Mouse (Mus musculus) CH12.LX (cell line): ENCODE data around the gene Skap2. TPM values are rescaled to one million over a fixed set of nuclear protein-coding genes. Genes with fewer than 3 reads are reported as not detected.

ENCODE experiments used
- DNase-seq: peaks from one replicate; pipeline ENCODE4 v3.0.0-alpha.2; 2013; ENCODE audit errors: extremely low read depth
- H3K27ac ChIP-seq: 2 replicates; pipeline ENCODE4 v1.5.1; 2012; ENCODE audit warnings: low read depth, mild to moderate bottlenecking, control low read depth, moderate library complexity; ENCODE audit not compliant: insufficient read depth
- H3K27me3 ChIP-seq: replicated peaks from 2 replicates; pipeline ENCODE3; 2012; ENCODE audit warnings: inconsistent platforms
- H3K36me3 ChIP-seq, 2 experiments: replicated peaks in 1 of 2; 2 replicates each; pipeline versions ENCODE3 to v1.6.1; 2012; ENCODE audit warnings: inconsistent platforms in 1 of 2, low read length in 1 of 2, mild to moderate bottlenecking in 1 of 2, mixed read lengths in 1 of 2, moderate library complexity in 1 of 2; ENCODE audit not compliant: control insufficient read depth in 1 of 2, insufficient read depth in 1 of 2
- H3K4me1 ChIP-seq, 2 experiments: 2 replicates each; pipeline ENCODE4 v1.6.1; 2012; ENCODE audit warnings: inconsistent platforms in 1 of 2, moderate library complexity in 1 of 2; ENCODE audit not compliant: insufficient read depth in 2 of 2, control insufficient read depth in 1 of 2
- H3K4me2 ChIP-seq: 2 replicates; pipeline ENCODE4 v1.6.1; 2012; ENCODE audit warnings: low read depth, mild to moderate bottlenecking, control low read depth; ENCODE audit not compliant: poor library complexity, insufficient read depth, severe bottlenecking
- H3K4me3 ChIP-seq, 3 experiments: fragments of 150-350 bp in 1 of 3; sonication (generic) in 1 of 3; replicated peaks in 1 of 3; 2 replicates each; pipeline versions ENCODE3 to v1.5.1; 2011 to 2012; ENCODE audit warnings: low read depth in 2 of 3, low read length in 2 of 3, mild to moderate bottlenecking in 2 of 3, moderate library complexity in 2 of 3, control low read depth in 1 of 3, improper control_type of control experiment in 1 of 3, inconsistent platforms in 1 of 3, mixed read lengths in 1 of 3; ENCODE audit not compliant: poor library complexity in 1 of 3
- H3K79me2 ChIP-seq: replicated peaks from 2 replicates; pipeline ENCODE4 v1.6.1; 2012; ENCODE audit warnings: mild to moderate bottlenecking, moderate library complexity; ENCODE audit not compliant: control insufficient read depth, poor library complexity, insufficient read depth, severe bottlenecking; ENCODE audit errors: extremely low read depth
- H3K9ac ChIP-seq: 2 replicates; pipeline ENCODE4 v1.6.1; 2012; ENCODE audit warnings: low read depth, mild to moderate bottlenecking, control low read depth, moderate library complexity; ENCODE audit not compliant: insufficient read depth
- H3K9me3 ChIP-seq: replicated peaks from 2 replicates; pipeline ENCODE3; 2012; ENCODE audit warnings: low read length, inconsistent platforms, mixed read lengths
- BHLHE40 ChIP-seq: IDR thresholded peaks from 2 replicates; pipeline ENCODE4 v1.6.1; 2011; ENCODE audit warnings: mild to moderate bottlenecking, low read depth, low read length, improper control_type of control experiment
- CHD2 ChIP-seq: IDR thresholded peaks from 2 replicates; pipeline ENCODE4 v1.6.1; 2011; ENCODE audit warnings: low read length, improper control_type of control experiment
- CTCF ChIP-seq, 2 experiments: IDR thresholded peaks in 1 of 2; conservative IDR thresholded peaks in 1 of 2; 2 replicates each; pipeline ENCODE4 v1.5.1; 2011 to 2012; ENCODE audit warnings: low read depth in 2 of 2, low read length in 2 of 2, improper control_type of control experiment in 1 of 2, inconsistent platforms in 1 of 2, mild to moderate bottlenecking in 1 of 2, moderate library complexity in 1 of 2
- E2F4 ChIP-seq: IDR thresholded peaks from 2 replicates; pipeline ENCODE4 v1.6.1; 2011; ENCODE audit warnings: low read depth, low read length, improper control_type of control experiment; ENCODE audit not compliant: insufficient replicate concordance
- ELF1 ChIP-seq: IDR thresholded peaks from 2 replicates; pipeline ENCODE4 v1.6.1; 2014; ENCODE audit warnings: low read depth, mild to moderate bottlenecking, inconsistent platforms, low read length, improper control_type of control experiment
- EP300 ChIP-seq: IDR thresholded peaks from 2 replicates; pipeline ENCODE4 v1.6.1; 2011; ENCODE audit warnings: low read length, improper control_type of control experiment
- GABPA ChIP-seq: IDR thresholded peaks from 2 replicates; pipeline ENCODE4 v1.6.1; 2012; ENCODE audit warnings: low read depth, low read length, improper control_type of control experiment, inconsistent platforms; ENCODE audit not compliant: insufficient replicate concordance
- HCFC1 ChIP-seq: IDR thresholded peaks from 2 replicates; pipeline ENCODE4 v1.6.1; 2012; ENCODE audit warnings: low read depth, mild to moderate bottlenecking, inconsistent platforms, low read length, improper control_type of control experiment
- KAT2A ChIP-seq: IDR thresholded peaks from 2 replicates; pipeline ENCODE4 v1.6.1; 2012; ENCODE audit warnings: low read length, improper control_type of control experiment, inconsistent platforms; ENCODE audit not compliant: insufficient replicate concordance
- MAFK ChIP-seq: IDR thresholded peaks from 2 replicates; pipeline ENCODE4 v1.6.1; 2011; ENCODE audit warnings: low read length, improper control_type of control experiment; ENCODE audit not compliant: insufficient replicate concordance
- MAX ChIP-seq: IDR thresholded peaks from 2 replicates; pipeline ENCODE4 v1.6.1; 2011; ENCODE audit warnings: low read length, improper control_type of control experiment
- MXI1 ChIP-seq: IDR thresholded peaks from 2 replicates; pipeline ENCODE4 v1.6.1; 2011; ENCODE audit warnings: mild to moderate bottlenecking, low read depth, low read length, improper control_type of control experiment
- NRF1 ChIP-seq: IDR thresholded peaks from 2 replicates; pipeline ENCODE4 v1.6.1; 2014; ENCODE audit warnings: low read depth, mild to moderate bottlenecking, inconsistent platforms, low read length, improper control_type of control experiment, moderate library complexity
- PAX5 ChIP-seq: IDR thresholded peaks from 2 replicates; pipeline ENCODE4 v1.6.1; 2012; ENCODE audit warnings: low read length, inconsistent platforms, mixed read lengths
- POLR2A ChIP-seq: IDR thresholded peaks from 2 replicates; pipeline ENCODE4 v1.6.1; 2011; ENCODE audit warnings: low read depth, mild to moderate bottlenecking, improper control_type of control experiment, low read length
- RAD21 ChIP-seq: IDR thresholded peaks from 2 replicates; pipeline ENCODE4 v1.6.1; 2011; ENCODE audit warnings: low read depth, mild to moderate bottlenecking, low read length, improper control_type of control experiment, moderate library complexity
- RCOR1 ChIP-seq: conservative IDR thresholded peaks from 2 replicates; pipeline ENCODE4 v1.6.1; 2012; ENCODE audit warnings: low read depth, mild to moderate bottlenecking, inconsistent platforms, low read length, improper control_type of control experiment
- SIN3A ChIP-seq: IDR thresholded peaks from 2 replicates; pipeline ENCODE4 v1.6.1; 2012; ENCODE audit warnings: low read length, improper control_type of control experiment, inconsistent platforms
- SMC3 ChIP-seq: IDR thresholded peaks from 2 replicates; pipeline ENCODE4 v1.6.1; 2011; ENCODE audit warnings: low read depth, low read length, improper control_type of control experiment
- TCF12 ChIP-seq: IDR thresholded peaks from 2 replicates; pipeline ENCODE4 v1.6.1; 2014; ENCODE audit warnings: low read depth, mild to moderate bottlenecking, inconsistent platforms, low read length, improper control_type of control experiment
- UBTF ChIP-seq: IDR thresholded peaks from 2 replicates; pipeline ENCODE4 v1.6.1; 2012; ENCODE audit warnings: low read depth, mild to moderate bottlenecking, inconsistent platforms, low read length, improper control_type of control experiment, moderate library complexity
- ZC3H11A ChIP-seq: IDR thresholded peaks from 2 replicates; pipeline ENCODE4 v1.6.1; 2012; ENCODE audit warnings: low read depth, mild to moderate bottlenecking, inconsistent platforms, low read length, improper control_type of control experiment
- ZKSCAN1 ChIP-seq: IDR thresholded peaks from 2 replicates; pipeline ENCODE4 v1.6.1; 2012; ENCODE audit warnings: low read depth, inconsistent platforms, low read length, improper control_type of control experiment, borderline replicate concordance
- ZNF384 ChIP-seq: IDR thresholded peaks from 2 replicates; pipeline ENCODE4 v1.6.1; 2012; ENCODE audit warnings: low read depth, low read length, improper control_type of control experiment, inconsistent platforms
- dilution Hi-C: fragments of 300-500 bp; cut with MboI; formaldehyde crosslinking; loops from 2 replicates; pipeline ENCODE4 v1.14.3; 2020; ENCODE audit warnings: low sequenced_read_pairs; ENCODE audit not compliant: extremely low pct_unique_long_range_greater_than_20kb, extremely low pct_ligation_motif_present
- in situ Hi-C: fragments of 300-500 bp; cut with MboI; formaldehyde crosslinking; loops from 3 replicates; pipeline ENCODE4 v1.14.3; 2019; ENCODE audit warnings: low sequenced_read_pairs, low pct_ligation_motif_present, low pct_unique_long_range_greater_than_20kb, mixed read lengths
- polyA plus RNA-seq: library from polyadenylated mRNA; unstranded; fragments of >175 nt; gene quantifications from 2 replicates; pipeline ENCODE4 v1.2.1, GENCODE M21; 2012; ENCODE audit warnings: low read depth; ENCODE audit not compliant: insufficient read length
- total RNA-seq, 2 experiments: library from RNA; depleted of rRNA; stranded (reverse); fragments of 300-350 nt in 1 of 2; fragments of >200 nt in 1 of 2; gene quantifications; 2 replicates each; pipeline ENCODE4 v1.2.3; 2012 to 2014

Skap2 gene
- total and polyA plus RNA-seq, 3 experiments = 25.8 to 76.1 (median 51.9) TPM

- DNase-seq = peak; percentile 35
- Histone ChIP-seq H3K9me3 (peaks cover 4% of the 10 kb centered on the region), H3K4me2 (no peak overlapping the region), H3K4me1 (peaks cover 4 to 20% of the 10 kb centered on the region in 2 experiments; a peak in 3 of 4 replicates), H3K36me3 (no peaks in the 10 kb centered on the region), H3K27me3 (no peaks in the 10 kb centered on the region), H3K27ac (no peak overlapping the region), H3K9ac (no peak overlapping the region), H3K4me3 (no peak overlapping the region), H3K79me2 (no peaks in the 10 kb centered on the region)
- TF ChIP-seq MAFK = peak; percentile 12; the same call in 1 of the 2 replicates
- TF ChIP-seq HCFC1 = no peak
- peak; percentile 50 to 58 for TF ChIP-seq CTCF (conservative IDR thresholded peaks at IDR 0.05 in 1 of 2, IDR thresholded peaks at IDR 0.05 in 1 of 2; ENCODE audit: low read depth in 2 of 2, low read length in 2 of 2)
- no peak for TF ChIP-seq ZC3H11A
- TF ChIP-seq RAD21 = peak; percentile 55
- no peak for TF ChIP-seq SIN3A
- peak; percentile 49 for TF ChIP-seq SMC3
- dilution Hi-C loops (no loop called here), in situ Hi-C loops (no loop called here)
Measured at GRCm38 (mm10) chr6:52036077-52036476, 23.7 kb upstream of the Skap2 start.

GRCm38 (mm10) chr6:52031181-52031580 is 18.8 kb upstream of the Skap2 start:
- H3K36me3 ChIP-seq = no peaks in the 10 kb centered on the region
- H3K4me3 ChIP-seq = no peak overlapping the region
- no peak overlapping the region for H3K27ac ChIP-seq
- no peak overlapping the region for H3K9ac ChIP-seq
- DNase-seq = peak; percentile 31
- no peaks in the 10 kb centered on the region for H3K27me3 ChIP-seq
- peaks cover 4 to 18% of the 10 kb centered on the region in 2 experiments; a peak in 3 of 4 replicates for H3K4me1 ChIP-seq
- H3K4me2 ChIP-seq = no peak overlapping the region
- H3K79me2 ChIP-seq = no peaks in the 10 kb centered on the region
- TF ChIP-seq RAD21 (no peak), MAX (no peak), POLR2A (no peak)
- in situ Hi-C loops = no loop called here
- H3K9me3 ChIP-seq = peaks cover 4% of the 10 kb centered on the region
- dilution Hi-C loops = no loop called here

GRCm38 (mm10) chr6:52028131-52028530 is 15.8 kb upstream of the Skap2 start:
- H3K27me3 ChIP-seq = no peaks in the 10 kb centered on the region
- no peak overlapping the region for H3K27ac ChIP-seq
- no peaks in the 10 kb centered on the region for H3K36me3 ChIP-seq
- no peak overlapping the region for H3K4me3 ChIP-seq
- H3K79me2 ChIP-seq = no peaks in the 10 kb centered on the region
- in situ Hi-C loops (no loop called here), dilution Hi-C loops (no loop called here)
- no peak for TF ChIP-seq ZNF384
- no peak for TF ChIP-seq MAX
- TF ChIP-seq CHD2 = no peak
- no peak for TF ChIP-seq EP300
- TF ChIP-seq GABPA = no peak
- no peak for TF ChIP-seq ZKSCAN1
- no peak for TF ChIP-seq NRF1
- no peak for TF ChIP-seq SIN3A
- TF ChIP-seq TCF12 = no peak
- no peak for TF ChIP-seq PAX5
- no peak for TF ChIP-seq ELF1
- TF ChIP-seq E2F4 = no peak
- no peak for TF ChIP-seq MXI1
- no peak for TF ChIP-seq POLR2A
- no peak for TF ChIP-seq UBTF
- no peak for TF ChIP-seq KAT2A
- TF ChIP-seq BHLHE40 = no peak
- TF ChIP-seq RCOR1 = no peak
- H3K9ac ChIP-seq = no peak overlapping the region
- H3K4me1 ChIP-seq = peaks cover 4 to 18% of the 10 kb centered on the region in 2 experiments; a peak in 3 of 4 replicates
- no peak for DNase-seq
- H3K4me2 ChIP-seq = no peak overlapping the region
- H3K9me3 ChIP-seq = no peaks in the 10 kb centered on the region
